Mouse (Mus musculus) kidney, postnatal 25 days (tissue): Measurements from ENCODE around the gene Rnf224.
A peak's percentile ranks its signal among the peaks of the same experiment; 100 is the strongest.

Source experiments
- DNase-seq, 2 experiments: peaks; one replicate each; pipeline ENCODE4 v3.0.0; 2021; ENCODE audit warnings: mixed read lengths in 2 of 2

The Rnf224 gene

DNA sequence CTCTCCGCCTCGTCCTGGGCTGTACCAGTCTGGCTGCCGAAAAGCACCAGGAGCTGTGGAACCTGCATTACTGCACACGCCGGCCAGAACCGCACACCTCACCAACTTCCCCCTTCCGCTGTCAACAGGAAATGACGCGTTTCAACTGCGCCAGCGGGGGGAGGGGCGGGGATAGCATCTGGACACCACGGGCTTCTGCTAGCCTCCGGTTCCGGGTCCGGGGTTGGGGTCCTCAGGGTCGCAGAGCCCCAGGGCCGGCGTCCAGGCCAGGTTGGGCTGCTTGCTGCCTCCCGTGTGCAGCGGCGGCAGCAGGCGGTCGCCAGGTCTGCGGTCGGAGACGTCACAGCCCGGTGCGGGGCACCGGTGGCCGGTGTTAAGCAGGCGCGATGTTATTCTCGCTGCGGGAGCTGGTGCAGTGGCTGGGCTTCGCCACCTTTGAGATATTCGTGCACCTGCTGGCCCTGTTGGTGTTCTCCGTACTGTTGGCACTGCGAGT, 18.7 kb upstream of the Rnf224 start, which contains the start of gene Tmem203:
TSS of gene Tmem203 (plus strand) at position 156 of the 496 bp plus-strand sequence.
- peak; percentile 94 for DNase-seq

DNA sequence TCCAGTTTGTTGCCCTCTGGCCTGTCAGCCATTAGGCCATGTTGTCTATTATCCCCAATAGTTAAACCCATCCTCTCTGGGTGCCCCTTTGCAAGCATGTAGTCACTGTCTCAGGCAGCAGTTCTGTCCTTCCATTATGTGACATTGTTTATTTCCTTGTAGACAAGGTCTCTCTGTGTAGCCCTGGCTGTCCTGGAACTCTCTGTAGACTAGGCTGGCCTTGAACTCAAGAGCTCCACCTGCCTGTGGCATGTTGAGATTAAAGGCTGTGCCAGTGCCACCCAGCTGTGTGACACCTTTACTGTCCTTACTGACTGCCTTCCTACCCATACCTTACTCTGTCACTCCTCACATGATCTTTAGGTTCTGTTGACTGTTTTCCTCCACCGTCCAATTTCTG, 15.7 kb upstream of the Rnf224 start:
- peak; percentile 59 to 60 for DNase-seq

DNA sequence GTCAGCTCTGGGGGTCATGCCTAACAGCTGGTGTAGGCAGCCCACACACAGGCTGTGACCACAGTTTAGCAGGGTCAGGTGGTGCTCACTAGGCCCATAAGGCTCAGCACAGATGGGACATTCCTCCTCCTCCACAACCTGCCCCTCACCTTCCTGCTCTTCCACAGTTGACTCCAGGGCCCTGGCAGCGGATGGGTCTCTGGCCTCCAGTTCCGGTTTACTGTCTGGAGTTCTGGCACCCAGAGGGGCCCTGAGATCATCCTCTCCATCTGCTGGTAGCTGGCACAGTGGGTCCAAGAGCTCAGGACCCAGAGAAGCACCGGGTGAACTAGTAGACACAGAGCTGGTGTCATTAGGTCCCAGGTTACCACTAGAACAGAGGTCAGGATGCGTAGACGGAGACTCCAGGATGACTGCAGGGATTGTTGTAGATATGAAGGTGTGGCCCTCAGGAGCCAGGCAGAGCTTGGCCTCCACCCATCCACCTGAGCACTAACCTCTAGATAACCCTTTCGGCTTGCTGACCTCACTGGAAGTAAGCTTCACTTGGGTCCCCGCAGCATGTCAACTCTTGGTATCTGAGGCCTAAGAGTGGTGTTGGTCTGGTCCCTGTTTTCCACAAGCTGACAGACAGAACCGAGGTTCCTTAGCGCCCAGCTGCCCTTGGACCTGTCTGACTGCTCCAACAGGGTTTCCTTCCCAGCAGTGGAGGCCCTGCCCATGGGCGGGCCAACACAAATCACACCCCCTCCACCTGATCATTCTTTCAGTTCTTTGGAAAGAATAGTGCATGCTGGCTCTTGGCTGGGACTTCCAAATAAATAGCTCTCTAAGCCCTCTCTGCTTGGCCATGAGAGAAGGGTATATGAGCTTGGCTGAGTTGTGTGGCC, 9.8 kb upstream of the Rnf224 start, which contains the start of gene AL732309.1:
TSS of gene AL732309.1 (minus strand) at position 681 of the 890 bp plus-strand sequence.
- peak; percentile 49 to 74 for DNase-seq

DNA sequence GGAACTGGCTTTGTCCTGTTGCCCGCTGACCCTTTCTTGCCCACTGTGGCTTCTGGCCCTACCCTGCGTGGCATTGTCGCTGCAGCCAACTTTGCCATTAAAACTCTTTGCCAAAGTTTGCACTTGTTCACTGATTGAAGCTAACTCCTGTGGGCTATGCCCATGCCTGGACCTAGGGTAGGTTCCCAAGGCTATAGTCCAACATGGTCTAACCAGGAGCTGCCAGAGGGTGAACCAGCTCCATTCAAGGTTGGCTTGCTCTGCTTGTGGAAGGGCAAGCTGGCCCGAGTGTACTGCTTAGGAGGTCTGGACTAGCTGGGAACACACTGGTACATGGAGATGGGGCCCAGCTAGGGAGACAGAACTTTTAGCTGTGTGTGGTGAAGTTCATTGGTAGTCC, 7.6 kb upstream of the Rnf224 start:
- DNase-seq: no peak

DNA sequence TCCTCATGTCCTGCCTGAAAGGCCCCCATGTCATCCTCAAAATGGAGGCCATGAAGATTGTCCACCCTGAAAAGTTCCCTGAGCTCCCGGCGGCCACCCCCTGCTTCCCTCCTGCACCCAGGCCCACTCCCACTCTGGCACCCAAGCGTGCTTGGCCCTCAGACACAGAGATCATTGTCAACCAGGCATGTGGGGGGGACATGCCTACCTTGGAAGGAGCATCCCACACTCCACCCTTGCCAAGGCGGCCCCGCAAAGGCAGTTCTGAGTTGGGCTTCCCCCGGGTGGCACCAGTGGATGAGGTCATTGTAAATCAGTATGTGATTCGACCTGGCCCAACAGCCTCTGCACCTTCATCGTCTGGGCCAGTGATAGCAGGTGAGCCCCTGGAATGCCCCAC, 6.8 kb upstream of the Rnf224 start:
- DNase-seq: no peak

DNA sequence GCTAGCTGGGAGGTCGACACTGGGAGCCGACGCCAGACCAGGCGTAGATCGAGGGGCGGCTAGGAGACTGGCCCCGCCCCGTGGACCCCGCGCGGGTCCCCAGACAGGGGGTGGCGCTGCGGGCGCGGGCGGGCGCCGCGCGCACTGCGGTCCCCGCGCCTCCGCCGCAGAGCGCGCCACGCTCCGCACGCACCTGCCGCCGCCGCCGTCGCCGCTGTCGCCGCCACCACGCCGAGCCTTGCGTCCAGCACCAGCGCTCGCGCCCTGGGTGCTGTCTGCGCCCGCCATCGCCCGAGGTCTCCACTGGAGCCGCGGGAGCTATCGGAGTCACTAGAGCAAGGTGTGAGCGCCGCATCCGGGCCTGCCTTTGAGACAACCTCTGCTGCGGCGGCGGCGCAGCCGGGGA, 5.5 kb upstream of the Rnf224 start, which contains the start of the genes Rnf208 and Cysrt1:
TSS of gene Rnf208 (plus strand) at position 155 of the 406 bp plus-strand sequence.
TSS of gene Cysrt1 (minus strand) at position 352 of the 406 bp plus-strand sequence.
- DNase-seq: peak; percentile 37 to 66

DNA sequence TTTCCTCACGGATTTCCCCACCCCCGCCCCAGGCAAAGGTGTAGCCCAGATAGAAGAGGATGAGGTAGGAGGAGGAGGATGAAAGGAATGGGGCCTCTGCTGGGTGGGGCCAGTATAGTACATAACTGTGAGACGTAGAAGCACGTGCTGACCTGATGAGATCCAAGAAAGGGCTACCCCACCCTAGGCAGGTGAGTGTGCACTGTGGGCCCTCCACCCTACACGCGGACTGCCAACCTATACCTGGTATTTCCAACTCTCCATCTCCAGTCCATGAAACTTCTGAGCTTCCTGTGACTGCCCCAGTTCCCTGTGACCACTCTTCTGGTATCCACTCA, 4.8 kb upstream of the Rnf224 start:
- peak in 1 of 2 experiments; percentile 34 for DNase-seq

DNA sequence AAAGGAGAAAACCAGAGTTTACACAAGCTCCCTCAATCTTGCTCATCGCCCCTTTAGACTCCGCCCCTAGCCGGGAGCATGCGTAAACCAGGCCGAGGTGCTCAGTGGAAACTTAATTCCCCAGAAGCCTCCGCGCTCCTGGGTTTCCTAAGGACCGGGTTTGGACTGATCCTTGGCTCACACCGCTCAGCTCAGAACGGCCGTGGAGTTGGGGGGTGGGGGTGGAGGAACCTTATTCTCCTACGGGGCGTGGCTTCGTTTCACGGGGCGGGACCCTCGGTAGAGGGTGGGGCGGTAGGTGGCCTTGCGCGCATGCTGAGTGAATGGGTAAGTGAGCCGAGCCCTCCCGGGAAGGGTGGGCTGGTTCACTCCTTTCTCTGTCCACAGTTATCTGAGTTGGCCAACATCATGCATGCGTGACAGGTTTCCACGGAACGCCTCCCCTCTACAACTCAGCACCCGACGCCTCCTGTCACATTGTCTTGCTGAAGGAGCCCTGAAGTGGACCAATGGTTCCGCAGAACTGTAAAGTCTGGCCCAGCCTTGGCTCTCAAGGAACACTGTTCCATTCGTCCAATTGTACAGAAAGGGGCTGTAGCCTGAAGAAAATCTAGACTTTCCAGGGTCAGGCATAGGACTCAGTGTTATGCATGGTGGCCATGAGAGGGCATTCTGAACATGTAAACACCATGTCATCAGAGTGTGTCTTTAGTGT, 4.3 kb upstream of the Rnf224 start:
- DNase-seq: peak; percentile 88 to 95

DNA sequence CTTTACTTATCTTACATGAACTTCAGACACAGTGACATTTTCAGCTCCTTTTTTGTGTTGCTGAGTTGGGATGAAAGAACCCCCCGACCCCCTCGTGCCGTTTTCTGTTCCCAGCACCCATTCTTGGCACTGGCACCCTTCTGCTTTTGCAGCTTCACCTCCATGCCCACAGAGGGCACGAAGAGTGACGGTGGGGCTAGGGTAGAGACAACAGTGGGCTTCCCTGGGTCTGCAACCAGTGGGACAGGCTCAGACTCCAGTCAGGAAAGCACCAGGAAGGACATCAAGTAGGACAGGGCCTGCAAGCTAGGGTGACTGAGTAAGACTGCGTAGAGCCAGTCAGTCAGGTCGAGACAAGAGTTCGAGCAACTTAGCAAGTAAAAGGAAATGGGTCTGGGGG, 3.7 kb upstream of the Rnf224 start:
- DNase-seq: no peak

DNA sequence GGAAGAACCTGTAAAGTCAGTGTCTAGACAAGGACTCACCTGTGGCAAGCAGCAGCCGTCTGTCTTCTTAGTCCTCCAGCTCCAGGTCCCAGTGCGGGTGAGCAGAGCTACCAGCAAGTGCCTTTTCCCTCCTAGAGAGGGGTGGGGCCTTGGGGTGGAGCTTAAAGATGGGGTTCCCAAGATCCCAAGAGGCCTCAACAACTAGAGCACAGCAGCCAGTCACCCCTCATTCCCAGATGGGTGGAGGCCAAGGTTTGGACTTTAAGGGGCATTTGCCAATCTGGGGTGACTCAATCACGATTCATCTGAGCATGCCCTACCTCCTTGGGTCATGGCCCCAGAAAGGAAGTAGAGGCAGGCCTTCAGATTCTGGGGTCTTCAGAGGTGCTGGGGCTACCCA, 3.2 kb upstream of the Rnf224 start:
- peak in 1 of 2 experiments; percentile 27 for DNase-seq

DNA sequence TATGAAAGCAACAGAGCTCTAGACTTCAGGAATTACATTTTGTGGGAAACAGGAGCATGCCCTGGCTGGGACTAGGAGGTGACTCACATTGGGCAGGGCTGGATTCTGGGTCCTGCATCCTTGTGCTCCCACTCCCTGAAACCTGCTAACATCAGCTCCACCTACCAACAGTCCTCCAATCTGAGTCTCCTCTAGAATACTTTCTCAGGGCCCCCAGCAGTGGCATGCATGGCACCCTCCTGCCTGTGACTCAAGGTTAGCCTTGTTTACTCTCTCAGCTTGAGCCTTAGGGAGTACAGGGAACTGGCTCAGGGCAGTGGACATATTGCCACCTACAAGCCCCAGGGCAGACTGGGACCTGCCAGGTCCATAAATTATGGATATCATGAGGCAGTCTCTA, 1.5 kb upstream of the Rnf224 start:
- DNase-seq: peak in 1 of 2 experiments; percentile 41

DNA sequence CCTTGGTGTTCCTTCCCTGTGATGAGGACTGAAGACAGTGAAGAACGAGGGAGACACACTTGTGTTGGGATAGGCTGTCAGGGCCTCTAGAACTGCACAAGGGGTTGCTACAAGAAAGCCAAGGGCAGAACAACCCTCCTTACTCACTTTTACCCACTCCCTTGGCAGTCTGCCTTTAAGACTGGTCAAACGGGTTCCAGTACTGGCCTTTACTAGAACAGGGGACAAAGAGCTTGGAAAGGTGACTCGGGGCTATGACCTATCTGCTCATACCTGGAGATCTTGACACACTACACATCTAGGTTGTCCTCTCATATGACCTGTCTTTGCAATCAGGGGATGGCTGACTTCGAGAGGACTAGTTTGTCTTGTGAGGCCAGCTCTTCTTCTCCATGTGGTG, 935 bp upstream of the Rnf224 start:
- peak; percentile 75 to 80 for DNase-seq

DNA sequence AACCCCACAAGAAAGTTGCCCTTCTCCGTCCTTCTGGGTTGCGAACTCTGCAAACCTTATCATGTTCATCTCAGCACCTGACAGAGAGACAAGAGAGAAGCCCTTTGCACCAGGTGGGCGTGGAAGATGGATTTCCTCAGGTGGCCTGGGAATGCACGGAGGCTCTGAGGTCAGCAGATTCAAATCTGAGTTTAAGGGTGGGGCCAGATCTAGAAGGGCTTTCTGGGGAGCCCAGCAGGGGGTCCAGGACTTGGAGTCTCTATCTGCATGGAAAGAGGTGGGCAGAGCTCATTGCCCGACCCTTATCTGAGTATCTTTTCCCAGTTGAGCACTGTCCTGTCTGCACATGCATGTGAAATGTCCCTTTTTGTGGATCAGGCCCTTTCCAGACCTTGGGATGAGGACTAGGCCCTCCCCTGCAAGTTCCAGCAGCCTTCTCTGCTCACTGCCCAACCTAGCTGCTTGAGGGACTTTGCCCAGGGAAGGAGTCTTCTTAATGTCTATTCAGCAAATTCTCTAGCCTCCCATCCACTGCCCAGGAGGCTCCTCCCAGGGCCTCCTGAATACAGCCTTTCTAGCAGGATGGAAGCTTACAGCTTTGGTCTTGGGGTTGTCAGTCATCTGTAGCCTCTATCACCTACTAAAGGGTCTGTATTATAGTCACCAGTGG, 1.9 kb downstream of the Rnf224 start:
- DNase-seq: peak; percentile 56 to 85

DNA sequence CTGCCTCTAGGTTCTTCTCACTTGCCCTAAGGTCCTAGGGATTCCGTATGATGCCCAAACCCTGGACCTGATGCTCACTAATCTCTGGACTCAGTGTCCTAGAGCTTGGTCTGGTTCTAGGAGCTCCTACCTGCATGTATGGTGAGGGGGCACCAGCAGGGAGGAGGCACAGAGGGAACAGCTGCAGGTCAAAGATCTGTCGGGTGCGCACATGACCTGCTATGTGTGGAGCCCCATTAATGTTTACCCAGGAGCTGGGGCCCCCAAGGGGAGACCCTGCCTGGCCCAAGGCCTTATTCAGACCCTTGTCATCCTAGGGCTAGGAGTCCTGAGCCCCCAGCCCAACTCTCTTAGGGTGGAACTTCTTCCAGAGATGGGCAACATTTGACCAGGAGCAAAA, 2.5 kb downstream of the Rnf224 start, which contains the start of gene Slc34a3:
TSS of gene Slc34a3 (minus strand) at position 315 of the 400 bp plus-strand sequence.
- peak; percentile 61 to 81 for DNase-seq

DNA sequence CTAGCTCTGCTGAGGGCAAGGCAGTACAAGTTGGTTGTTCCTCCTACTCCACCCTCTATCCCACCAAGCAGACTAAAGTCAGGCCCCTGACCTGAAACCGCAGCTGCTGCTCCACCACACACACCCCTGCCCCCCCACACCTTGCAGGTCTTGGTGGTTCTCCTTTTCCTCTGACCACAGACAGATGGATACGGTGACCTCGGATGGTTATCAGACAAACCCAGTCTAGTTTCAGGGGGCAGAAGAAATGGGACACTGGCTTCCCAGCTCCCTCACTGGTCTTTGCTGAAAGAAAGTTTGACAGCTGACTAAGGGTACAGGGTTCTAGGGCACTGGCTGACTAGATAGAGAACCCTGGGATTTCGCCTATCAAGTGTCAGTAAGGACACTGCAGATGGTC, 3.2 kb downstream of the Rnf224 start:
- DNase-seq: peak in 1 of 2 experiments; percentile 40

DNA sequence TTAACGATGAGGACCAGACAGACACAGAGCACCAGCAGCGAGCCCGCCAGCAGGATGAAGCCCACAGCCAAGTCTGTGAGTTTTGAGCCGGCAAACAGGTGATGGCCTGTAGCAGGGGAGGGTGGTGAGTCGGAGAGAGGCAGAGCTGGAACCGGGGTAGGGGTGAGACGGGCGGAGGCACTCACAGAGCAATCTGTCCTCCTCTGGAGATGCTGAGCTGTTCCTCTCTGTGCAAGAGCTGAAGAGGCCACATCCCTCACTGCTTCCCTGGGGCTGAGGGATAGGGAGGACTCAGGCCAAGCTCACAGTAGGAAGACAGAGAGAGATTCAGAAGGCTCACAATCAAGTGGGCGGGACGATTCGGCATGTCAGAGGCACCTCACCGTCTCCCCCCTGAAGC, 5.5 kb downstream of the Rnf224 start:
- peak in 1 of 2 experiments; percentile 29 for DNase-seq

DNA sequence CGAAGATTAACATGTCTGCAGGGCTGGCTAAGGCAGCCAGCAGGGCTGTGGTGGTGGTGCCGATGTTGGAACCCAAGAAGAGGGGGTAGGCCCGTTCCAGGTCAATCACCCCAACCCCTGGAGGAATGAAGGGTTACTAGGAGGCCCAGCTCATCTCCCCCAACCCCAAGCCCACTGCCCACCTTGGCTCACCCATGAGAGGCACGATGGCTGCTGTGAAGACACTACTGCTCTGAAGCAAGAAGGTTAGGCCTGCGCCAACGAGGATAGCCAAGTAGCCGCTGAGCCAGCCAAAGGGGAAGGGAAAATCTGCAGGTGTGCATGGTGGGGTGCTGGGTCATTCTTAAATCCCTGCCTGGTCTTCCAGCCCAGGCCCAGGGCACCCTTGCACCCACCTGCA, 6.0 kb downstream of the Rnf224 start:
- DNase-seq: peak in 1 of 2 experiments; percentile 34

DNA sequence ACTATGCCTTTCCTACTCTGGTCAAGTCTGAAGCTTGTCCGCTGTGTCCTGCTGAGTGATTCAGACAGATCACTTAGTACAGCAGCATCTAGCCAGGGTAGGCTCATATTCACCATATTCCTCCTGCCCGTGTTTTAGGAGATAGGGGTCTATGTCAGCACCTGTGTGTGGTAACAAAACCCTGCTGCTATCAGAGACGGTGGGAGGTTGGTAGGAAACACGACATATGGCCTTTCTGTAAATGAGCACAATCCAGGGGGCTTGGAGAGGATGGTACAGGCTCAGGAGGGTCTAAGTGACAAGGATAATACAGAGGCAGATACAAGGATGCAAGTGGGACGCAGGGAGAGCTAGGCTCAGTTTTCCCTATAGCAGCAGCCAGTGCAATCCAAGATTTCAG, 7.0 kb downstream of the Rnf224 start:
- no peak for DNase-seq

DNA sequence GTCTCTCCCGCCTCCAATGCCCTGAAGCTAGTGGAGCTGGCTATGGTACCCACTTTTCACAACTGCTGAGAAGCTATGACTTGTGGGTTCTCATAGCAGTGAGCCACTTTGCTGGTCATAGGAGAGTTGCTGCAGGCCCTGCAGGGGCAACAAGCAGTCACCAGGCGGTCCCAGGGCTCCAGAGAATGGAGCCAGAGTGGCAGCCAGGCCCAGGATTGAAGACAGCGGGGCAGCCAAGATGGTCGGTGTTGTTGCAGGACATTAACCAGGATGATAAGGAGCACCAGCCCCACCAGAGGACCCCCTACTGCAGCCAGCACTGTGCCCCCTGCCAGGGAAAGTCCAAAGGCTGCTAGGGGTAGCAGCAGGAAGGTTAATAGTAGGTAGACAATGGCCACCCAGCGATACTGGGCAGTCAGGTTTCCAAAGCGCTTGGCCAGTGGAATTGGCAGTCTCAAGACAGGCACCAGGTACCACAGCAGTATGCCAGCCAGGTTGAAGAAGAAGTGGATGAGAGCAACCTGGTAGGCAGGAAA, 7.5 kb downstream of the Rnf224 start:
- no peak for DNase-seq

DNA sequence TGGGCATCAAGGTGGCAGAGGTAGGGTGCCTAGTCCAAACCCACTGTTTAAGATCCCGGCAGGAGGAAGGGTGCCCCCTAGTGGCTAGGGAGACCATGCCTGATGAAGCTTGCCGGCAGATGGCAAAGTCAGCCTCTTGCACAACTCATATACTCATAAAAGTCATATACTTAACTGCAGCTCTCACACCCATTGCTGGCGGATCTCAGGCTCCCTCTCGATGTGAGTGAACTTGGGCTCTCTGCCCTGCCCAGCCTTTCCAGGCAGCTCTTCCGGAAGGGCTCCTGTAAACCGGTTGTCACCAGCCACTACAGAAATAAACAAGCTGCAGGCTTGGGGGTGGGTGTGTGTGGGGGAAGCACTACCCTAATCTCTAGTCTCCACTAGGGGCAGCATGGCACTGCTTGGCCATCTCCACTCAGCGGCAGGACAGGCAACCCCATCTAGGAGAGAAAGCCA, 8.1 kb downstream of the Rnf224 start:
- DNase-seq: peak; percentile 93 to 95

DNA sequence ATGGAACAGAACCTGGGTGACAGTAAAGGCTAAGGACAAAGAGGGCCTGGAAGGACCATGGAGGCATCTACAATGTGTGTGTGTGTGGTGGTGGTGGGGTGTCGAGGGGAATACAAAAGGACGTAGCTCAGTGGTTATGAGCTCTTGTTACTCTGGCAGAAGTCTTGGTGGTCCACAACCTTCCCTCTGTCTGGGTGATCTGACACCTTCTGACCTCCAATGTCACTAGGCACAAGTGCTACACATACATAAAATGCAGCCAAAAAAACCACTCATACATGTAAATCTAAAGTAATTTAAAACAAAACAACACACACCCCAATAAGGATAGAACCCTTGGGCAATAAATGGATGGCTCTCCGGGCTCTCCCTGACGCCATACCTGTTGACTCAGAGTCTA, 9.2 kb downstream of the Rnf224 start:
- no peak for DNase-seq

DNA sequence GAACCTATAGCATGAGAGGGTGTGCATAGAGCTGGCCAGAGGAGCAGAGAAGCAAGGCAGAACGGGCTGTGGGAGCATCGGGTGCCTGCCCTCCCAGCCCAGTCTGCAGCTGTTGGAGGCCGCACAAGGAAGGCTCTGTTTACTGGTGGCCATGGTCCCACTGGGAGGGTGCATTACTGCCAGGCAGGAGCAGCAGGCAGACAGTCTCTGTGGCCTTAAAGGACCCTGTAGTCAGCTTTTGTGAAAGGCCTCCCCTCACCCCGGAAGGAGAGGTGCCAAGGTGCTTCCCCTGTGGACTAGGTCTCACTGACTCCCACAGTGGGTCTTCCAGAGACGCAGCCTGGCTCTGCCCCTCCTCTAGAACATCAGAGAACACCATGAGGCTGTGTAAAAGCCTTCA, 9.7 kb downstream of the Rnf224 start:
- DNase-seq: peak in 1 of 2 experiments; percentile 43
